Mouse (Mus musculus) heart, embryonic 11.5 days (tissue): ENCODE data around the gene Fxyd6. TPM values are rescaled to one million over a fixed set of nuclear protein-coding genes. Genes with fewer than 3 reads are reported as not detected.

ENCODE experiments used
- ATAC-seq: fragments of 200-750 bp; cut with Nextera tagmentation; replicated peaks from 2 replicates; pipeline ENCODE4 v1.8.0; 2017; ENCODE audit warnings: moderate library complexity; ENCODE audit not compliant: insufficient number of reproducible peaks, low FRiP score, low TSS enrichment
- H3K27ac ChIP-seq: fragments of 300-500 bp; sonication (generic); 2 replicates; pipeline ENCODE4 v1.5.1; 2014; ENCODE audit warnings: mild to moderate bottlenecking, low read depth, low read length
- H3K27me3 ChIP-seq: fragments of 300-500 bp; sonication (generic); 2 replicates; pipeline ENCODE4 v1.6.1; 2014; ENCODE audit warnings: mild to moderate bottlenecking, low read length, mixed read lengths; ENCODE audit not compliant: control insufficient read depth, insufficient read depth
- H3K36me3 ChIP-seq: fragments of 300-500 bp; sonication (generic); 2 replicates; pipeline ENCODE4 v1.6.1; 2014; ENCODE audit warnings: mild to moderate bottlenecking, low read length, moderate library complexity, mixed read lengths; ENCODE audit not compliant: control insufficient read depth, insufficient read depth
- H3K4me1 ChIP-seq: fragments of 300-500 bp; sonication (generic); 2 replicates; pipeline ENCODE4 v1.6.1; 2014; ENCODE audit warnings: low read length; ENCODE audit not compliant: control insufficient read depth, insufficient read depth
- H3K4me2 ChIP-seq: fragments of 300-500 bp; sonication (generic); 2 replicates; pipeline ENCODE4 v1.6.1; 2014; ENCODE audit warnings: mild to moderate bottlenecking, moderate library complexity
- H3K4me3 ChIP-seq: fragments of 300-500 bp; sonication (generic); 2 replicates; pipeline ENCODE4 v1.5.1; 2014; ENCODE audit warnings: low read depth, low read length
- H3K9ac ChIP-seq: fragments of 300-500 bp; sonication (generic); 2 replicates; pipeline ENCODE4 v1.6.1; 2014; ENCODE audit warnings: mild to moderate bottlenecking, low read depth, low read length, moderate library complexity
- H3K9me3 ChIP-seq: fragments of 300-500 bp; sonication (generic); replicated peaks from 2 replicates; pipeline ENCODE4 v1.6.1; 2016; ENCODE audit warnings: low read length; ENCODE audit not compliant: control insufficient read depth
- WGBS: fragments of 180-500 bp; shearing (Covaris S2); extraction: QIAGEN DNeasy Blood & Tissue Kit; methylation state at CpG from one replicate; pipeline ENCODE4 v1.1.7; 2014; ENCODE audit not compliant: insufficient replicate concordance; 5-methylcytosine and 5-hydroxymethylcytosine counted together
- polyA plus RNA-seq: library from polyadenylated mRNA; unstranded; fragments of >200 nt; fragmentation: Nextera tagmentation; extraction: Ambion mirVana; gene quantifications from 2 replicates; pipeline ENCODE4 v1.2.1, GENCODE M21; 2014

The Fxyd6 gene
- polyA plus RNA-seq, 1 experiment from 2014 or later, result 27.7 TPM

GRCm38 (mm10) chr9:45346276-45346675 lies 23.7 kb upstream of the Fxyd6 start:
- Histone ChIP-seq H3K27me3 (no peaks in the 10 kb centered on the region; the same call in 1 of the 2 replicates), H3K36me3 (no peaks in the 10 kb centered on the region), H3K27ac (no peak overlapping the region), H3K9ac (no peak overlapping the region), H3K9me3 (no peaks in the 10 kb centered on the region), H3K4me3 (no peak overlapping the region), H3K4me2 (no peak overlapping the region), H3K4me1 (no peaks in the 10 kb centered on the region)
- 79% methylated on average over 6 of the region's 6 CpGs for WGBS
- no peak for ATAC-seq

GRCm38 (mm10) chr9:45348560-45348959 lies 21.4 kb upstream of the Fxyd6 start:
- no peak for ATAC-seq
- Histone ChIP-seq H3K9me3 (no peaks in the 10 kb centered on the region), H3K36me3 (no peaks in the 10 kb centered on the region), H3K27me3 (no peaks in the 10 kb centered on the region), H3K27ac (no peak overlapping the region), H3K4me2 (no peak overlapping the region), H3K9ac (no peak overlapping the region), H3K4me1 (no peaks in the 10 kb centered on the region), H3K4me3 (no peak overlapping the region)
- WGBS, result 74% methylated on average over 6 of the region's 6 CpGs

- Histone ChIP-seq H3K4me2 (no peak overlapping the region), H3K27ac (no peak overlapping the region), H3K36me3 (no peaks in the 10 kb centered on the region), H3K4me1 (no peaks in the 10 kb centered on the region), H3K27me3 (no peaks in the 10 kb centered on the region), H3K9ac (no peak overlapping the region), H3K9me3 (no peaks in the 10 kb centered on the region), H3K4me3 (no peak overlapping the region)
- no peak for ATAC-seq
- 56% methylated on average over 4 of the region's 4 CpGs for WGBS
Observed at GRCm38 (mm10) chr9:45349181-45349580, 20.8 kb upstream of the Fxyd6 start.

- Histone ChIP-seq H3K36me3 (no peaks in the 10 kb centered on the region), H3K4me2 (no peak overlapping the region), H3K4me1 (no peaks in the 10 kb centered on the region), H3K9me3 (no peaks in the 10 kb centered on the region), H3K27ac (no peak overlapping the region), H3K4me3 (no peak overlapping the region), H3K9ac (no peak overlapping the region), H3K27me3 (no peaks in the 10 kb centered on the region)
- WGBS, result 24% methylated on average over 5 of the region's 5 CpGs
- no peak for ATAC-seq
Observed at GRCm38 (mm10) chr9:45349851-45350250, 20.1 kb upstream of the Fxyd6 start.

- H3K4me3 ChIP-seq, result no peak overlapping the region
- H3K27me3 ChIP-seq, result no peaks in the 10 kb centered on the region
- H3K4me2 ChIP-seq, result no peak overlapping the region
- ATAC-seq, result no peak
- no peaks in the 10 kb centered on the region for H3K36me3 ChIP-seq
- H3K4me1 ChIP-seq, result no peaks in the 10 kb centered on the region
- WGBS, result 79% methylated on average over 2 of the region's 2 CpGs
- H3K9me3 ChIP-seq, result no peaks in the 10 kb centered on the region
- no peak overlapping the region for H3K9ac ChIP-seq
- H3K27ac ChIP-seq, result no peak overlapping the region
Observed at GRCm38 (mm10) chr9:45355192-45355591, 14.8 kb upstream of the Fxyd6 start.

GRCm38 (mm10) chr9:45358356-45358755 lies 11.6 kb upstream of the Fxyd6 start:
- no peaks in the 10 kb centered on the region for H3K27me3 ChIP-seq
- H3K9ac ChIP-seq, result no peak overlapping the region
- no peak for ATAC-seq
- no peaks in the 10 kb centered on the region for H3K36me3 ChIP-seq
- no peak overlapping the region for H3K27ac ChIP-seq
- H3K4me2 ChIP-seq, result no peak overlapping the region
- H3K4me3 ChIP-seq, result no peak overlapping the region
- H3K4me1 ChIP-seq, result 0 out of 2 replicates have a peak, but pooled peaks cover 3% of the 10 kb centered on the region
- WGBS, result 54% methylated on average over 7 of the region's 7 CpGs
- no peaks in the 10 kb centered on the region for H3K9me3 ChIP-seq

- Histone ChIP-seq H3K4me3 (no peak overlapping the region), H3K4me2 (no peak overlapping the region), H3K9me3 (no peaks in the 10 kb centered on the region), H3K9ac (no peak overlapping the region), H3K4me1 (0 out of 2 replicates have a peak, but pooled peaks cover 3% of the 10 kb centered on the region), H3K36me3 (no peaks in the 10 kb centered on the region), H3K27me3 (no peaks in the 10 kb centered on the region), H3K27ac (no peak overlapping the region)
- ATAC-seq, result no peak
- WGBS, result 12% methylated on average over 2 of the region's 2 CpGs
Observed at GRCm38 (mm10) chr9:45362051-45362461, 7.9 kb upstream of the Fxyd6 start.

GRCm38 (mm10) chr9:45363639-45364214 lies 6.3 kb upstream of the Fxyd6 start:
- 58% methylated on average over 7 of the region's 7 CpGs for WGBS
- no peak for ATAC-seq
- no peaks in the 10 kb centered on the region for H3K27me3 ChIP-seq

GRCm38 (mm10) chr9:45367716-45368115 lies 2.3 kb upstream of the Fxyd6 start:
- H3K4me3 ChIP-seq, result no peak overlapping the region
- no peak overlapping the region for H3K27ac ChIP-seq
- no peak for ATAC-seq
- no peaks in the 10 kb centered on the region for H3K9me3 ChIP-seq
- no peak overlapping the region for H3K4me2 ChIP-seq
- H3K9ac ChIP-seq, result no peak overlapping the region
- no peaks in the 10 kb centered on the region for H3K27me3 ChIP-seq
- H3K4me1 ChIP-seq, result peaks cover 8% of the 10 kb centered on the region; the same call in 1 of the 2 replicates
- WGBS, result 43% methylated on average over 8 of the region's 8 CpGs
- no peaks in the 10 kb centered on the region for H3K36me3 ChIP-seq

More at GRCm38 (mm10) chr9:45363639-45364214, 6.3 kb upstream of the Fxyd6 start:
- H3K27ac ChIP-seq, result no peak overlapping the region
- H3K4me1 ChIP-seq, result peaks cover 10% of the 10 kb centered on the region; the same call in 1 of the 2 replicates
- no peak overlapping the region for H3K4me2 ChIP-seq
- H3K9ac ChIP-seq, result no peak overlapping the region
- H3K36me3 ChIP-seq, result no peaks in the 10 kb centered on the region
- no peaks in the 10 kb centered on the region for H3K9me3 ChIP-seq
- H3K4me3 ChIP-seq, result no peak overlapping the region
